Mouse (Mus musculus): ENCODE measurements around the gene Gstp3.

- no peak for TF ChIP-seq CTCF (IDR thresholded peaks at IDR 0.05; ENCODE audit: control insufficient read depth, insufficient read depth, low read length)
- TF ChIP-seq POLR2A (IDR thresholded peaks at IDR 0.05; ENCODE audit: borderline replicate concordance, control insufficient read depth, low read depth, low read length), result no peak
Observed at GRCm38 (mm10) chr19:4046866-4047254, 12.5 kb downstream of the Gstp3 start.
